Mouse (Mus musculus) splenic B cell, adult 2 months (primary cell): Measurements from ENCODE around the gene Tmem178.
A peak's percentile ranks its signal among the peaks of the same experiment; 100 is the strongest.

Experiments used
- DNase-seq: peaks from one replicate; pipeline ENCODE4 v3.0.0-alpha.2; 2011; ENCODE audit warnings: low read depth, low spot score
- H3K27me3 ChIP-seq: 2 replicates; pipeline ENCODE4 v1.6.1; 2012; ENCODE audit warnings: mild to moderate bottlenecking, low read length, moderate library complexity, mixed read lengths; ENCODE audit not compliant: control insufficient read depth, poor library complexity, insufficient read depth, severe bottlenecking
- H3K36me3 ChIP-seq: 2 replicates; pipeline ENCODE4 v1.6.1; 2012; ENCODE audit warnings: mild to moderate bottlenecking, low read length, moderate library complexity, mixed read lengths; ENCODE audit not compliant: control insufficient read depth, poor library complexity, insufficient read depth, severe bottlenecking

The Tmem178 gene

GRCm38 (mm10) chr17:80998958-80999357 is 54.5 kb downstream of the Tmem178 start:
- no peaks in the 10 kb centered on the region for H3K27me3 ChIP-seq
- no peak for DNase-seq
- H3K36me3 ChIP-seq: no peaks in the 10 kb centered on the region

GRCm38 (mm10) chr17:81001010-81001409 is 56.6 kb downstream of the Tmem178 start:
- no peaks in the 10 kb centered on the region for H3K27me3 ChIP-seq
- DNase-seq: no peak
- no peaks in the 10 kb centered on the region for H3K36me3 ChIP-seq

- no peaks in the 10 kb centered on the region for H3K27me3 ChIP-seq
- no peak for DNase-seq
- H3K36me3 ChIP-seq: no peaks in the 10 kb centered on the region
These were observed 57.2 kb downstream of the Tmem178 start for GRCm38 (mm10) chr17:81001647-81002046.

- no peaks in the 10 kb centered on the region for H3K36me3 ChIP-seq
- DNase-seq: no peak
These were observed 57.7 kb downstream of the Tmem178 start for GRCm38 (mm10) chr17:81002130-81002529.

GRCm38 (mm10) chr17:81004454-81004853 is 60.0 kb downstream of the Tmem178 start:
- Histone ChIP-seq H3K36me3 (no peaks in the 10 kb centered on the region), H3K27me3 (no peaks in the 10 kb centered on the region)
- DNase-seq: no peak

More at GRCm38 (mm10) chr17:81002130-81002529, 57.7 kb downstream of the Tmem178 start:
- H3K27me3 ChIP-seq: no peaks in the 10 kb centered on the region

- no peak for DNase-seq
- H3K27me3 ChIP-seq: no peaks in the 10 kb centered on the region
- H3K36me3 ChIP-seq: no peaks in the 10 kb centered on the region
These were observed 60.9 kb downstream of the Tmem178 start for GRCm38 (mm10) chr17:81005292-81005691.

- no peak for DNase-seq
- H3K27me3 ChIP-seq: no peaks in the 10 kb centered on the region
These were observed 64.7 kb downstream of the Tmem178 start for GRCm38 (mm10) chr17:81009112-81009511.

GRCm38 (mm10) chr17:81010199-81010598 is 65.8 kb downstream of the Tmem178 start:
- no peaks in the 10 kb centered on the region for H3K36me3 ChIP-seq
- DNase-seq: no peak
- no peaks in the 10 kb centered on the region for H3K27me3 ChIP-seq

More at GRCm38 (mm10) chr17:81009112-81009511, 64.7 kb downstream of the Tmem178 start:
- no peaks in the 10 kb centered on the region for H3K36me3 ChIP-seq

GRCm38 (mm10) chr17:81010844-81011685 is 66.6 kb downstream of the Tmem178 start:
- Histone ChIP-seq H3K36me3 (no peaks in the 10 kb centered on the region), H3K27me3 (no peaks in the 10 kb centered on the region)
- no peak for DNase-seq

- Histone ChIP-seq H3K36me3 (no peaks in the 10 kb centered on the region), H3K27me3 (no peaks in the 10 kb centered on the region)
- DNase-seq: peak; percentile 55
These were observed 71.5 kb downstream of the Tmem178 start for GRCm38 (mm10) chr17:81015814-81016447.

GRCm38 (mm10) chr17:81017132-81017531 is 72.7 kb downstream of the Tmem178 start:
- no peaks in the 10 kb centered on the region for H3K36me3 ChIP-seq
- no peaks in the 10 kb centered on the region for H3K27me3 ChIP-seq
- no peak for DNase-seq

GRCm38 (mm10) chr17:81027331-81027730 is 82.9 kb downstream of the Tmem178 start:
- H3K36me3 ChIP-seq: peaks cover 5% of the 10 kb centered on the region
- no peak for DNase-seq
- H3K27me3 ChIP-seq: no peaks in the 10 kb centered on the region

GRCm38 (mm10) chr17:81031830-81032442 is 87.5 kb downstream of the Tmem178 start:
- H3K27me3 ChIP-seq: no peaks in the 10 kb centered on the region
- no peak for DNase-seq
- H3K36me3 ChIP-seq: peaks cover 4% of the 10 kb centered on the region

GRCm38 (mm10) chr17:81032957-81033356 is 88.5 kb downstream of the Tmem178 start:
- Histone ChIP-seq H3K27me3 (no peaks in the 10 kb centered on the region), H3K36me3 (peaks cover 4% of the 10 kb centered on the region)
- DNase-seq: no peak

GRCm38 (mm10) chr17:81035354-81035753 is 90.9 kb downstream of the Tmem178 start:
- DNase-seq: no peak
- Histone ChIP-seq H3K36me3 (peaks cover 4% of the 10 kb centered on the region), H3K27me3 (no peaks in the 10 kb centered on the region)
